Mouse (Mus musculus) limb, embryonic 10.5 days (tissue): ENCODE data around the gene Afmid. TPM values are rescaled to one million over a fixed set of nuclear protein-coding genes. Genes with fewer than 3 reads are reported as not detected.
A peak's percentile ranks its signal among the peaks of the same experiment; 100 is the strongest.
"Not testable (repeated sequence)": the region's sequence is repeated elsewhere in the genome, so short reads cannot be mapped to it uniquely, and the experiment has no call there.

Source experiments
- DNase-seq: peaks from one replicate; pipeline ENCODE4 v3.0.0-alpha.2; 2017; ENCODE audit warnings: low spot score
- H3K27ac ChIP-seq: fragments of 300-500 bp; sonication (generic); 2 replicates; pipeline ENCODE4 v1.5.1; 2016; ENCODE audit warnings: mild to moderate bottlenecking
- H3K27me3 ChIP-seq: fragments of 300-500 bp; sonication (generic); 2 replicates; pipeline ENCODE4 v1.6.1; 2016; ENCODE audit warnings: low read depth, mild to moderate bottlenecking; ENCODE audit not compliant: poor library complexity, severe bottlenecking
- H3K36me3 ChIP-seq: fragments of 300-500 bp; sonication (generic); 2 replicates; pipeline ENCODE4 v1.6.1; 2016; ENCODE audit warnings: mild to moderate bottlenecking, moderate library complexity
- H3K4me1 ChIP-seq: fragments of 300-500 bp; sonication (generic); 2 replicates; pipeline ENCODE4 v1.6.1; 2016
- H3K4me3 ChIP-seq: fragments of 300-500 bp; sonication (generic); 2 replicates; pipeline ENCODE4 v1.5.1; 2016; ENCODE audit warnings: mild to moderate bottlenecking, moderate library complexity
- H3K9me3 ChIP-seq: fragments of 300-500 bp; sonication (generic); replicated peaks from 2 replicates; pipeline ENCODE4 v1.6.1; 2016; ENCODE audit warnings: mild to moderate bottlenecking
- WGBS: fragments of 180-500 bp; shearing (Covaris S2); methylation state at CpG from one replicate; pipeline ENCODE4 v1.1.7; 2016; 5-methylcytosine and 5-hydroxymethylcytosine counted together
- polyA plus RNA-seq: library from polyadenylated mRNA; unstranded; fragments of >200 nt; fragmentation: Nextera tagmentation; extraction: Ambion mirVana; gene quantifications from 2 replicates; pipeline ENCODE4 v1.2.1, GENCODE M21; 2016

Gene Afmid
- polyA plus RNA-seq, 1 experiment from 2014 or later: 3.3 TPM

- no peaks in the 10 kb centered on the region for H3K27me3 ChIP-seq
- H3K27ac ChIP-seq: peak overlapping the region; percentile 64; the same call in 1 of the 2 replicates
- no peaks in the 10 kb centered on the region for H3K36me3 ChIP-seq
- peak overlapping the region; percentile 47 for H3K4me3 ChIP-seq
- no peaks in the 10 kb centered on the region for H3K9me3 ChIP-seq
- 18% methylated on average over 28 of the region's 28 CpGs for WGBS
- H3K4me1 ChIP-seq: peaks cover 37% of the 10 kb centered on the region
- peak; percentile 79 for DNase-seq
These were observed 6.6 kb downstream of the Afmid start for GRCm38 (mm10) chr11:117832086-117832969.

GRCm38 (mm10) chr11:117833509-117833908 is 7.8 kb downstream of the Afmid start:
- WGBS: 83% methylated on average over 6 of the region's 6 CpGs
- DNase-seq, H3K27me3 ChIP-seq, H3K4me3 ChIP-seq, H3K27ac ChIP-seq, H3K9me3 ChIP-seq, H3K36me3 ChIP-seq: not testable (repeated sequence)
- H3K4me1 ChIP-seq: peaks cover 30% of the 10 kb centered on the region

GRCm38 (mm10) chr11:117834086-117834485 is 8.4 kb downstream of the Afmid start:
- Histone ChIP-seq H3K27me3 (no peaks in the 10 kb centered on the region), H3K27ac (no peak overlapping the region), H3K9me3 (no peaks in the 10 kb centered on the region), H3K4me1 (peaks cover 29% of the 10 kb centered on the region), H3K36me3 (no peaks in the 10 kb centered on the region), H3K4me3 (no peak overlapping the region)
- DNase-seq: no peak
- 94% methylated on average over 8 of the region's 8 CpGs for WGBS

DNA sequence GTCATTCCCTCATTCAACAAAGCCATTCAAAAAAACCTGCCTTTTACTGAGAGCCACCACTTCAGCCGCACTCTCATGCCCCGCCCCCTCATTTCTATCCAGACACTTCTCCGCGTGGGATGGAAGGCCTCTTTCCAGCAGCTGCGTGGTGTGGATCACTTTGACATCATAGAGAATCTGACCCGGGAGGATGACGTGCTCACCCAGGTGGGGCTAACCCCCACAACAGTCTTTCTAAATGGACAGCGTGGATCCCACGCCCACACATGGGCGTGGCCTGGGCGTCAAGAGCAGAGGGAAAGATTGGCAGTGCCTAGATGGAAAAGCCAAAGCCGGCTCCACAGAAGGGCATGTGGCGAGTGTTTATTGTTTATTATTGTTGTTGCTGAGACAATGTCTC is 10.6 kb downstream of the Afmid start:
- H3K9me3 ChIP-seq: no peaks in the 10 kb centered on the region
- H3K27ac ChIP-seq: no peak overlapping the region
- no peak for DNase-seq
- no peaks in the 10 kb centered on the region for H3K36me3 ChIP-seq
- WGBS: 30% methylated on average over 13 of the region's 13 CpGs
- H3K4me1 ChIP-seq: peaks cover 28% of the 10 kb centered on the region
- H3K27me3 ChIP-seq: no peaks in the 10 kb centered on the region
- H3K4me3 ChIP-seq: peak overlapping the region; percentile 18; the same call in 1 of the 2 replicates

DNA sequence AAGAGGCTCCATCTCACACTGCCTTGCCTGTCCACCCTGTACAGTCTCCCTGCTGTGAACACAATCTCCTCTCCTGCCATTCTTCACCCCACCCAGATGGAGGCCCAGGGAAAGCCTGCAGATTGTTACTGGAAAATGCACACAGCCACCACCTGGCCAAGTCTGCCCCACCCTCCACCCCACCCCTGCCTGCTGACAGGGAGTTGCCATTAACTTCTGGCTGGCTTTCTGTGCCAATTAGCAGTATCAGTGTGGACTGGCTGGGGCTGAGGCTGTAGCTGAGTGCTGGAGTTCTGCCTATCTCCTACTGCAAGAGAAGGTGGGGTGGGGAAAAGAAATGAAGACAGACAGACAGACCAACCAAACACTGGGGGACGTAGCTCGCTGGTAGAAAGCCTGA is 12.8 kb downstream of the Afmid start:
- Histone ChIP-seq H3K27me3 (no peaks in the 10 kb centered on the region), H3K4me1 (peaks cover 17% of the 10 kb centered on the region), H3K36me3 (no peaks in the 10 kb centered on the region), H3K9me3 (no peaks in the 10 kb centered on the region), H3K4me3 (no peak overlapping the region), H3K27ac (peak overlapping the region; percentile 10; the same call in 1 of the 2 replicates)
- 76% methylated on average over 2 of the region's 2 CpGs for WGBS
- no peak for DNase-seq

- Histone ChIP-seq H3K4me1 (peaks cover 17% of the 10 kb centered on the region), H3K27me3 (no peaks in the 10 kb centered on the region), H3K9me3 (no peaks in the 10 kb centered on the region), H3K36me3 (no peaks in the 10 kb centered on the region), H3K4me3 (no peak overlapping the region), H3K27ac (no peak overlapping the region)
- WGBS: 82% methylated on average over 1 of the region's 1 CpGs
- no peak for DNase-seq
These were observed 13.3 kb downstream of the Afmid start for GRCm38 (mm10) chr11:117839021-117839420.

DNA sequence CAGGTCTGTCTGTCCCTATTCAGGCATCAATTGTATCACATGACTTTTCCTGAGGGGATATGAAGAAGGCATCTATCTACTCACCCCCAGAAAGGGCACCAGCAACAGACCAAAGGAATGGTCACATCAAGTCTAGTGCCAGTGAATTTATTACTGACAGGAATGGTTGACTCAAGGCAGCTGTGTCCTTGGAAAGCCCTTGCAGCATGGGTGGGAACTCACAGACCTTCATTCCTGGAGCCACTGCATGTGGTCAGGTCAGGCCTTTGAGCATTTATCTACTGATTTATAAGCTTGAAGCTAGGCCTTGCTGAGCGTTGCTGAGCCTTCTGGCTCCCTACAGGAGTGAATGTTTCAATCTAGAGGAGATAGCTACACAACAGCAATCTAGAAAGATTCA is 15.2 kb downstream of the Afmid start:
- no peaks in the 10 kb centered on the region for H3K9me3 ChIP-seq
- no peak for DNase-seq
- H3K27ac ChIP-seq: no peak overlapping the region
- peaks cover 10% of the 10 kb centered on the region for H3K4me1 ChIP-seq
- no peak overlapping the region for H3K4me3 ChIP-seq
- H3K27me3 ChIP-seq: no peaks in the 10 kb centered on the region
- H3K36me3 ChIP-seq: no peaks in the 10 kb centered on the region
- WGBS: 60% methylated on average over 1 of the region's 1 CpGs

DNA sequence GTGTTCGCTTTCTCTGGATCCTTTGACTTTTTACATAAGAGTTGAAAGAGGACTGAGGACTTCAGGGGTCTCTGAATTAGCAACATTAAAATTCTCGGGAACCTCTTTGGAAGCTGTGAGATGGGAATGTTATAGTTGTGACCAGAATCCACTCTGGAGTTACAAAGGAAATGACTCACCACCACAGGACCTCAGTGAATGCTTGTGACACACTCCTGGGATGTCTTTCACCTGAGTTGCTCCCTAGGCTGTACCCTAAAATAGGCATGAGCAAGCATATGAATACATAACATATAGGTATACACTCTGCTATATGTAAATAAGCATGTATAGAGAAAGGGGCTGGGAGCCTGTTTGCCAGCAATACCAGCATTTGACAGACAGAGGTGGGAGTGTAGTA is 17.7 kb downstream of the Afmid start:
- Histone ChIP-seq H3K4me1 (peaks cover 15% of the 10 kb centered on the region), H3K27ac (no peak overlapping the region), H3K4me3 (no peak overlapping the region), H3K27me3 (no peaks in the 10 kb centered on the region), H3K36me3 (no peaks in the 10 kb centered on the region), H3K9me3 (no peaks in the 10 kb centered on the region)
- 83% methylated on average over 2 of the region's 2 CpGs for WGBS
- DNase-seq: no peak

DNA sequence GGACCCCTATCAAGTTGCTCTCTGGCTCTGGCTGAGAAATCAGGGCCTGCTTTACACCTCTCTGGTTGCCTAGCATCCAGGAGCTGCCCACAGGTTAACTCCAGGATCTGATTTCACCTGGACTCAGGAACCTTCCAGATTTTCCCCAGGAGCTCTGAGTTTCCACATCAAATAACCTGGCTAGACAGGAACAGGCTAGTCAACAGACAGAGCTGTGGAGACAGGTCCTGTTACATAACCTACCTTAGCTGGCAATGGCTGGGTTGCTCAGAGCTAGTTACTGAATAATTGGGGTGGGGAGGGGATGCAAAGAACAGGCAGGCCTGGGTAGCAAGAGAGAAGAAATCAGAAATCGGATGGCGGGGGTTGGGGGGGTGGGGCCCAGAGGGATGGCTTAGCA is 19.3 kb downstream of the Afmid start:
- H3K27ac ChIP-seq: no peak overlapping the region
- 85% methylated on average over 2 of the region's 2 CpGs for WGBS
- no peak for DNase-seq

DNA sequence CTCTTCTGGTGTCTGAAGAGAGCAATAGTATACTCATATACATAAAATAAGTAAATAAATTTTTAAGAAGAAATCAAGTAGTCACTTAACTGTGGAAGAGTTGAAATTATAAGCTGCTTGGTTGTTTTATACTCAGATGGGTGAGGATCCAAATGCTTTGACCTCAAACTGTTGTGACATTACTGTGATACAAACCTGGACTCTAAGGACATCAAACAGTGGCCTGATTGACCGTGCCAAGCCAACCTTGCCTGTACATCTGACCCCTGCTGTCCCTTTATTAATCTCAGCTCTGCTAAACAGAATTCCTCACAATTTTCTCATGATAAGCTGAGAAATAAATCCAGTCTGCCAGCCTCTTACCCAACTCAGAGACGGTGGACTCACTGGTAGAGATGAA is 19.9 kb downstream of the Afmid start:
- no peaks in the 10 kb centered on the region for H3K27me3 ChIP-seq
- no peak for DNase-seq
- H3K36me3 ChIP-seq: peaks cover 4% of the 10 kb centered on the region
- WGBS: 90% methylated on average over 2 of the region's 2 CpGs
- no peaks in the 10 kb centered on the region for H3K9me3 ChIP-seq
- peaks cover 27% of the 10 kb centered on the region for H3K4me1 ChIP-seq
- H3K27ac ChIP-seq: no peak overlapping the region
- H3K4me3 ChIP-seq: no peak overlapping the region

More for the DNA sequence above, 19.3 kb downstream of the Afmid start:
- Histone ChIP-seq H3K36me3 (no peaks in the 10 kb centered on the region), H3K9me3 (no peaks in the 10 kb centered on the region), H3K4me3 (no peak overlapping the region), H3K27me3 (no peaks in the 10 kb centered on the region), H3K4me1 (peaks cover 21% of the 10 kb centered on the region)

- H3K27ac ChIP-seq: no peak overlapping the region
- H3K27me3 ChIP-seq: no peaks in the 10 kb centered on the region
- peaks cover 14% of the 10 kb centered on the region for H3K36me3 ChIP-seq
- DNase-seq: no peak
- H3K4me3 ChIP-seq: no peak overlapping the region
- WGBS: 67% methylated on average over 5 of the region's 5 CpGs
- peaks cover 27% of the 10 kb centered on the region for H3K4me1 ChIP-seq
- H3K9me3 ChIP-seq: no peaks in the 10 kb centered on the region
These were observed 20.9 kb downstream of the Afmid start for GRCm38 (mm10) chr11:117846640-117847039.

- H3K27ac ChIP-seq: peak overlapping the region; percentile 93
- DNase-seq: no peak
- peaks cover 30% of the 10 kb centered on the region for H3K4me1 ChIP-seq
- H3K9me3 ChIP-seq: no peaks in the 10 kb centered on the region
- WGBS: 79% methylated on average over 7 of the region's 7 CpGs
- peak overlapping the region; percentile 89; the same call in 1 of the 2 replicates for H3K4me3 ChIP-seq
- H3K27me3 ChIP-seq: no peaks in the 10 kb centered on the region
- H3K36me3 ChIP-seq: peaks cover 24% of the 10 kb centered on the region
These were observed 22.0 kb downstream of the Afmid start for GRCm38 (mm10) chr11:117847593-117848215.

GRCm38 (mm10) chr11:117848271-117848984 is 22.7 kb downstream of the Afmid start:
- H3K4me1 ChIP-seq: peaks cover 30% of the 10 kb centered on the region
- no peaks in the 10 kb centered on the region for H3K9me3 ChIP-seq
- H3K36me3 ChIP-seq: peaks cover 31% of the 10 kb centered on the region
- H3K27ac ChIP-seq: peak overlapping the region; percentile 93
- no peaks in the 10 kb centered on the region for H3K27me3 ChIP-seq
- DNase-seq: peak; percentile 62
- peak overlapping the region; percentile 89 for H3K4me3 ChIP-seq
- WGBS: 9% methylated on average over 19 of the region's 19 CpGs
